Mouse (Mus musculus) CH12.LX (cell line): ENCODE data around the gene Nfix. TPM values are rescaled to one million over a fixed set of nuclear protein-coding genes. Genes with fewer than 3 reads are reported as not detected.

Source experiments
- DNase-seq: peaks from one replicate; pipeline ENCODE4 v3.0.0-alpha.2; 2013; ENCODE audit errors: extremely low read depth
- H3K27ac ChIP-seq: 2 replicates; pipeline ENCODE4 v1.5.1; 2012; ENCODE audit warnings: low read depth, mild to moderate bottlenecking, control low read depth, moderate library complexity; ENCODE audit not compliant: insufficient read depth
- H3K27me3 ChIP-seq: replicated peaks from 2 replicates; pipeline ENCODE3; 2012; ENCODE audit warnings: inconsistent platforms
- H3K36me3 ChIP-seq, 2 experiments: replicated peaks in 1 of 2; 2 replicates each; pipeline versions ENCODE3 to v1.6.1; 2012; ENCODE audit warnings: inconsistent platforms in 1 of 2, low read length in 1 of 2, mild to moderate bottlenecking in 1 of 2, mixed read lengths in 1 of 2, moderate library complexity in 1 of 2; ENCODE audit not compliant: control insufficient read depth in 1 of 2, insufficient read depth in 1 of 2
- H3K4me1 ChIP-seq, 2 experiments: 2 replicates each; pipeline ENCODE4 v1.6.1; 2012; ENCODE audit warnings: inconsistent platforms in 1 of 2, moderate library complexity in 1 of 2; ENCODE audit not compliant: insufficient read depth in 2 of 2, control insufficient read depth in 1 of 2
- H3K4me2 ChIP-seq: 2 replicates; pipeline ENCODE4 v1.6.1; 2012; ENCODE audit warnings: low read depth, mild to moderate bottlenecking, control low read depth; ENCODE audit not compliant: poor library complexity, insufficient read depth, severe bottlenecking
- H3K4me3 ChIP-seq, 3 experiments: fragments of 150-350 bp in 1 of 3; sonication (generic) in 1 of 3; replicated peaks in 1 of 3; 2 replicates each; pipeline versions ENCODE3 to v1.5.1; 2011 to 2012; ENCODE audit warnings: low read depth in 2 of 3, low read length in 2 of 3, mild to moderate bottlenecking in 2 of 3, moderate library complexity in 2 of 3, control low read depth in 1 of 3, improper control_type of control experiment in 1 of 3, inconsistent platforms in 1 of 3, mixed read lengths in 1 of 3; ENCODE audit not compliant: poor library complexity in 1 of 3
- H3K79me2 ChIP-seq: replicated peaks from 2 replicates; pipeline ENCODE4 v1.6.1; 2012; ENCODE audit warnings: mild to moderate bottlenecking, moderate library complexity; ENCODE audit not compliant: control insufficient read depth, poor library complexity, insufficient read depth, severe bottlenecking; ENCODE audit errors: extremely low read depth
- H3K9ac ChIP-seq: 2 replicates; pipeline ENCODE4 v1.6.1; 2012; ENCODE audit warnings: low read depth, mild to moderate bottlenecking, control low read depth, moderate library complexity; ENCODE audit not compliant: insufficient read depth
- H3K9me3 ChIP-seq: replicated peaks from 2 replicates; pipeline ENCODE3; 2012; ENCODE audit warnings: low read length, inconsistent platforms, mixed read lengths
- BHLHE40 ChIP-seq: IDR thresholded peaks from 2 replicates; pipeline ENCODE4 v1.6.1; 2011; ENCODE audit warnings: mild to moderate bottlenecking, low read depth, low read length, improper control_type of control experiment
- CHD1 ChIP-seq: IDR thresholded peaks from 2 replicates; pipeline ENCODE4 v1.6.1; 2012; ENCODE audit warnings: low read depth, low read length, improper control_type of control experiment, inconsistent platforms
- CTCF ChIP-seq, 2 experiments: IDR thresholded peaks in 1 of 2; conservative IDR thresholded peaks in 1 of 2; 2 replicates each; pipeline ENCODE4 v1.5.1; 2011 to 2012; ENCODE audit warnings: low read depth in 2 of 2, low read length in 2 of 2, improper control_type of control experiment in 1 of 2, inconsistent platforms in 1 of 2, mild to moderate bottlenecking in 1 of 2, moderate library complexity in 1 of 2
- E2F4 ChIP-seq: IDR thresholded peaks from 2 replicates; pipeline ENCODE4 v1.6.1; 2011; ENCODE audit warnings: low read depth, low read length, improper control_type of control experiment; ENCODE audit not compliant: insufficient replicate concordance
- ELF1 ChIP-seq: IDR thresholded peaks from 2 replicates; pipeline ENCODE4 v1.6.1; 2014; ENCODE audit warnings: low read depth, mild to moderate bottlenecking, inconsistent platforms, low read length, improper control_type of control experiment
- EP300 ChIP-seq: IDR thresholded peaks from 2 replicates; pipeline ENCODE4 v1.6.1; 2011; ENCODE audit warnings: low read length, improper control_type of control experiment
- ETS1 ChIP-seq: conservative IDR thresholded peaks from 2 replicates; pipeline ENCODE4 v1.6.1; 2012; ENCODE audit warnings: low read depth, mild to moderate bottlenecking, inconsistent platforms, low read length, improper control_type of control experiment, moderate library complexity
- IRF4 ChIP-seq: IDR thresholded peaks from 2 replicates; pipeline ENCODE4 v1.6.1; 2014; ENCODE audit warnings: low read depth, mild to moderate bottlenecking, inconsistent platforms, low read length, improper control_type of control experiment
- JUN ChIP-seq: IDR thresholded peaks from 2 replicates; pipeline ENCODE4 v1.6.1; 2011; ENCODE audit warnings: low read depth, mild to moderate bottlenecking, low read length, improper control_type of control experiment, moderate library complexity; ENCODE audit not compliant: insufficient read depth
- JUND ChIP-seq: conservative IDR thresholded peaks from 2 replicates; pipeline ENCODE4 v1.6.1; 2011; ENCODE audit warnings: low read depth, low read length, improper control_type of control experiment
- MAX ChIP-seq: IDR thresholded peaks from 2 replicates; pipeline ENCODE4 v1.6.1; 2011; ENCODE audit warnings: low read length, improper control_type of control experiment
- MAZ ChIP-seq: IDR thresholded peaks from 2 replicates; pipeline ENCODE4 v1.6.1; 2012; ENCODE audit warnings: low read depth, mild to moderate bottlenecking, inconsistent platforms, low read length, improper control_type of control experiment, moderate library complexity
- MYC ChIP-seq: IDR thresholded peaks from 2 replicates; pipeline ENCODE4 v1.6.1; 2011; ENCODE audit warnings: low read depth, mild to moderate bottlenecking, improper control_type of control experiment, low read length
- NRF1 ChIP-seq: IDR thresholded peaks from 2 replicates; pipeline ENCODE4 v1.6.1; 2014; ENCODE audit warnings: low read depth, mild to moderate bottlenecking, inconsistent platforms, low read length, improper control_type of control experiment, moderate library complexity
- POLR2AphosphoS2 ChIP-seq: IDR thresholded peaks from 2 replicates; pipeline ENCODE4 v1.6.1; 2011; ENCODE audit warnings: low read depth, low read length, improper control_type of control experiment
- RAD21 ChIP-seq: IDR thresholded peaks from 2 replicates; pipeline ENCODE4 v1.6.1; 2011; ENCODE audit warnings: low read depth, mild to moderate bottlenecking, low read length, improper control_type of control experiment, moderate library complexity
- UBTF ChIP-seq: IDR thresholded peaks from 2 replicates; pipeline ENCODE4 v1.6.1; 2012; ENCODE audit warnings: low read depth, mild to moderate bottlenecking, inconsistent platforms, low read length, improper control_type of control experiment, moderate library complexity
- USF2 ChIP-seq: conservative IDR thresholded peaks from 2 replicates; pipeline ENCODE4 v1.6.1; 2011; ENCODE audit warnings: low read depth, low read length, improper control_type of control experiment
- dilution Hi-C: fragments of 300-500 bp; cut with MboI; formaldehyde crosslinking; loops from 2 replicates; pipeline ENCODE4 v1.14.3; 2020; ENCODE audit warnings: low sequenced_read_pairs; ENCODE audit not compliant: extremely low pct_unique_long_range_greater_than_20kb, extremely low pct_ligation_motif_present
- in situ Hi-C: fragments of 300-500 bp; cut with MboI; formaldehyde crosslinking; loops from 3 replicates; pipeline ENCODE4 v1.14.3; 2019; ENCODE audit warnings: low sequenced_read_pairs, low pct_ligation_motif_present, low pct_unique_long_range_greater_than_20kb, mixed read lengths
- polyA plus RNA-seq: library from polyadenylated mRNA; unstranded; fragments of >175 nt; gene quantifications from 2 replicates; pipeline ENCODE4 v1.2.1, GENCODE M21; 2012; ENCODE audit warnings: low read depth; ENCODE audit not compliant: insufficient read length
- total RNA-seq, 2 experiments: library from RNA; depleted of rRNA; stranded (reverse); fragments of 300-350 nt in 1 of 2; fragments of >200 nt in 1 of 2; gene quantifications; 2 replicates each; pipeline ENCODE4 v1.2.3; 2012 to 2014

Gene Nfix
- total and polyA plus RNA-seq, 3 experiments, result 0.09 to 10.5 (median 1.1) TPM

GRCm38 (mm10) chr8:84838513-84838912 lies 38.4 kb upstream of the Nfix start:
- peaks cover 27% of the 10 kb centered on the region for H3K79me2 ChIP-seq
- H3K27ac ChIP-seq, result no peak overlapping the region
- H3K4me1 ChIP-seq, result peaks cover 8 to 78% of the 10 kb centered on the region in 2 experiments; a peak in 3 of 4 replicates
- no peak overlapping the region for H3K4me3 ChIP-seq
- no peaks in the 10 kb centered on the region for H3K9me3 ChIP-seq
- in situ Hi-C loops (no loop called here), dilution Hi-C loops (no loop called here)
- H3K9ac ChIP-seq, result no peak overlapping the region
- H3K4me2 ChIP-seq, result no peak overlapping the region
- no peak for TF ChIP-seq EP300
- H3K36me3 ChIP-seq, result peaks cover 70 to 81% of the 10 kb centered on the region in 2 experiments
- DNase-seq, result no peak
- H3K27me3 ChIP-seq, result no peaks in the 10 kb centered on the region

- no peak for DNase-seq
- peaks cover 32% of the 10 kb centered on the region for H3K79me2 ChIP-seq
- H3K36me3 ChIP-seq, result peaks cover 65 to 79% of the 10 kb centered on the region in 2 experiments
- H3K4me1 ChIP-seq, result peaks cover 8 to 78% of the 10 kb centered on the region in 2 experiments; a peak in 3 of 4 replicates
- dilution Hi-C loops, result no loop called here
- H3K4me2 ChIP-seq, result no peak overlapping the region
- H3K4me3 ChIP-seq, result no peak overlapping the region
- TF ChIP-seq POLR2AphosphoS2, result no peak
- TF ChIP-seq RAD21, result no peak
- no peak for TF ChIP-seq ETS1
- no peak for TF ChIP-seq MAZ
- no peak for TF ChIP-seq BHLHE40
- TF ChIP-seq UBTF, result no peak
- TF ChIP-seq CTCF (conservative IDR thresholded peaks at IDR 0.05 in 1 of 2, IDR thresholded peaks at IDR 0.05 in 1 of 2; ENCODE audit: low read depth in 2 of 2, low read length in 2 of 2), result no peak
- no peak for TF ChIP-seq ELF1
- no peak for TF ChIP-seq MYC
- no peak for TF ChIP-seq CHD1
- TF ChIP-seq IRF4, result no peak
- no peak for TF ChIP-seq USF2
- TF ChIP-seq NRF1, result no peak
- no peak for TF ChIP-seq E2F4
- TF ChIP-seq MAX, result no peak
- no peak for TF ChIP-seq JUND
- no peak for TF ChIP-seq JUN
- H3K27ac ChIP-seq, result no peak overlapping the region
- in situ Hi-C loops, result no loop called here
- H3K9ac ChIP-seq, result no peak overlapping the region
- H3K9me3 ChIP-seq, result no peaks in the 10 kb centered on the region
- no peaks in the 10 kb centered on the region for H3K27me3 ChIP-seq
Measured at GRCm38 (mm10) chr8:84837912-84838470, 37.8 kb upstream of the Nfix start.
